Mouse (Mus musculus) heart, adult 8-10 months (tissue): ENCODE measurements around the gene 6430571L13Rik. TPM values are rescaled to one million over a fixed set of nuclear protein-coding genes. Genes with fewer than 3 reads are reported as not detected.

ENCODE experiments used
- DNase-seq: peaks from one replicate; pipeline ENCODE4 v3.0.0; 2022; ENCODE audit warnings: low spot score
- total RNA-seq, 4 experiments: library from RNA; stranded (reverse); gene quantifications; 2 replicates each; pipeline ENCODE4 v1.2.4; 2022

Gene 6430571L13Rik
- total RNA-seq, 4 experiments from 2014 or later: 5.6 to 10.3 (median 6.4) TPM

DNA sequence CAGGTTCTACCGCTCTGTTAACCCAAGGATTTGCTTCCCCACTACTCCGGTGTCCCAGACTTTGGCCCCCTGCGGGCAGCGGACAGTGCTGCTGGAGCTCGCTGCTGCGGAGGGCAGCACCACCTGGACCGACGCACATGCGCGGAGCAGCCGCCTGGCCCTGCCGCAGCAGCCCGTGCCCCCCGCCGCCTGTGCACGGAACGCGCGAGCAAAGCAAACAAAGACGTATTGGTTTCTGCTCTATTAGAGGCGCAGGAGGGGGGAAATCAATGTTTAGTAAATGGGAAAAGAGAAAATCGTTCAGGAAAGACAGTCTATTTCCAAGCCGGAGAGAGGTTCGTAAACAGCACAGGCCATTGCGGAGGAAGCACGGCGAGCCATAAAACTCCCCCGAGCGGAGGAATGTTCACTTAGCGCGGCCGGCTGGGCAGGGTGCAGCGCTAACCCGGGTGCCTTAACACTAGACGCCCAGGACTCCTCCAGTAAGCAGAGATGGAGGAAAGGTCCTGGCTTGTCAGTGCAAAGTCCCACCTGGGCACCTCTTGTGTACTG is 37.6 kb downstream of the 6430571L13Rik start:
- DNase-seq: no peak

DNA sequence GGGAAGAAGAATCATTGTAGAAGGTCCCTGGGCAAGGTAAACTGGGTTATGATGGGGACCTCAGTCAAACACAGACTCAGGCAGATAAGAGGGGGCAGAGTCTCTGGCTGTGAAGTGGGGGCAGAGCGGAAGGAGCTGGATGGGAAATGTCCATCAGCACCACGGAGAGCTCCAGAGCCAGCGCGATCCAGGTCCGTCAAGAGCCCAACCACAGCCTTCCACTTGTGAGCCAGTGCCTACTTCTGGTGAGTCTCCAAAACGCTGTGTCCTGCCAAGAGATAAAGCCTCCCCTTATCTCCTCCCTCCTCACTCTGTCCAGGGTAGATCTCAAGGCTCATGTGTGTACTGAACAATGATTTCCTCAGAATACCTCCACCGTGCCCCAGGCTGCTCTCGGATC is 41.3 kb downstream of the 6430571L13Rik start:
- peak; percentile 24 for DNase-seq

DNA sequence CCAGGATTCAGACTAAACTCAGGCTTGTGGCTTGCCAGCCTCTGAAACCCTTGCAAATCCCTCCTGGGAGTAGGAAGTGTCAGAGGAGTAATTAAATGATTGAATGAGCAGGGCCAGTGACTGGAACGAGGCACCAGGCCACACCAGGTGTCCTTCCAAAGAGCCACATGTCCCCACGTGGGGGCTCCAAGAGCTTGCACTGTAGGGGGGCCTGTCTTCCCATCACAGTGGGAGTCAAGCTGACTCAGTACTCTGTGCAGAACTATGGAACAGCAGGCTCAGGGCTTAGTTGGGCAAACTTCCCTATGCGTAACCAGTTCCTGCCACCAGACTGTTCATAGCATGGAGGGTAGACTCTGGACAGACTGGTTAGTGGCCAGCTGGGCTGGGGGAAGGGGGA is 44.0 kb downstream of the 6430571L13Rik start:
- no peak for DNase-seq

DNA sequence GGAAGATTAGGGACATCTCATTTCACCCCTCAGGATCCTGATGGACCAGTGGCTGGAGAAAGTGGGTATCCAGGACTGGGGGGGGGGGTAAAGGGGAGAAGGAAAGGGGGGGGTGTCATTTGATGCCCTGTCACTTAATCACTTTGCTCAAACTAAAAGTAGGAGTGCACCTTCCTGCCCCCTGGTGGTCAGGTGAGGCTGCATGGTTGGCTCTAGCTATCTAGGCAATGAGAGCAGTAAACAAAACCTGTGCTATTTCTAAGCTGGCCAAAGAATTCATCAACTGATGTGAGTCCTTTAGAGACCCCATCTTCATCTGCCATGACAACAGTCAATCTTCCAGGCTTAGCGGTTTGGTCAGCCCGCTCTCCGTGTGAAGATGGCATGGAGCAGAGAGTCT is 46.3 kb downstream of the 6430571L13Rik start:
- DNase-seq: no peak

- no peak for DNase-seq
These were observed 47.3 kb downstream of the 6430571L13Rik start for GRCm38 (mm10) chr9:107387708-107388107.

GRCm38 (mm10) chr9:107388263-107388662 is 47.9 kb downstream of the 6430571L13Rik start:
- no peak for DNase-seq

DNA sequence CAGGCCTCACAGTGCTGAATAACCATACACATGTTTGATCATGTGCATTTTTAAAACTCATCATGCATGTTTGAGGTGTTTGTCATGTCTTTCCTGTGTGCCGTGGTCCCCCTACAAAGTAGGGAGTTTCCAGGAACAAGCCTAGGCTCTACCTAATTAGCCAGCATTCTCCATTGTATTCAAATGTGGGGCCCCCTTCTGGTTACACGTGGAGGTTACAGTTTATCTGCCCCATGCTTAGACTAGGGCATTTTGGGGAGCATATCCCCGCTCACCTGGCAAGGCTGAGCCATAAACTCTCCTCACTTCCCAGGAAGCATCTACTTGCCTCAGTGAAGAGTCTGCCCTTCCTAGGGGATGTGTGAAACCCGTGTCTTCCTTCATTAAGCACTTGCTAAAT is 56.0 kb downstream of the 6430571L13Rik start:
- no peak for DNase-seq

DNA sequence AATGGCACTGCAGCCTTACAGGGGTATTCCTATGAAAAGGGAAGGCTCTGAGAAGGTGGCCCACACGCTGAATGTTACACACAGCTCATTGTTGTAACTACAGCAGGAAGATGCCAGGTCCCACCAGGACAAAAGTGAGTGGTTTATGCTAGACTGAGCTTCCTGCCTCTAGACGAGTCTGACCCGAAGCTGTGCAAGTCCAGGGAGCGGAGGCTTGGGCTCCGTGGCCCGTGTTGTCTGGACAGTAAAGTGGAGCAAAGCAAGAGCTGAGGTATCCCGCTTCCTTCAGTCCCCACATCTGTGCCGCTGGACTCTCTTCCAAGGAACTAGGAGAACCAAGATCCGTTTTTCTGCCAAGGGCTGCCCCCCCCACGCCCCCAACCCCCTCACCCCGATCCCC is 58.6 kb downstream of the 6430571L13Rik start:
- DNase-seq: no peak

DNA sequence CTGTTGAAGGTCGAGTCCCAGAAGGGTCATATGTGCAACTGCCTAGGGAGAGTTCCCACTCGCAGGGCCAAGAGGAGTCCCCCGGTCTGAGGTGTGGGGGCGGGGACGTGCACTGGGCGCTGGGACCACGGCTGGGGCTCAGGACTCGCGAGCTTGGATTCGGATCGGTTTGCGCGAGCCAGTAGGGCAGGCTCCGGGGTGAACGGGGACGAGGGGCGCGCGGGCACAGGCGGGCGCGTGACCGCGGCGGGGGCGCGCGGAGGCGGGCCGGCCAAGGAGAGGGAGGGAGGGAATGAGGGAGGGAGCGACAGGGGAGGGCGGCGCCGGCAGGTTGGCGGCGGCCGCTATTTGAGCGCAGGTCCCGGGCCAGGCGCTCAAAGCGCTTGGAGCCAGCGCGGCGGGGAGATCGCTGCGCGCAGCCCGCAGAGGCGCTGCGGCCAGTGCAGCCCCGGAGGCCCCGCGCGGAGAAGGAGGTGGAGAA is 59.1 kb downstream of the 6430571L13Rik start, which contains the start of gene Cacna2d2:
TSS of gene Cacna2d2 (plus strand) at position 122 of the 481 bp plus-strand sequence.
- DNase-seq: peak; percentile 26

- no peak for DNase-seq
These were observed 59.7 kb downstream of the 6430571L13Rik start for GRCm38 (mm10) chr9:107400060-107400511.

DNA sequence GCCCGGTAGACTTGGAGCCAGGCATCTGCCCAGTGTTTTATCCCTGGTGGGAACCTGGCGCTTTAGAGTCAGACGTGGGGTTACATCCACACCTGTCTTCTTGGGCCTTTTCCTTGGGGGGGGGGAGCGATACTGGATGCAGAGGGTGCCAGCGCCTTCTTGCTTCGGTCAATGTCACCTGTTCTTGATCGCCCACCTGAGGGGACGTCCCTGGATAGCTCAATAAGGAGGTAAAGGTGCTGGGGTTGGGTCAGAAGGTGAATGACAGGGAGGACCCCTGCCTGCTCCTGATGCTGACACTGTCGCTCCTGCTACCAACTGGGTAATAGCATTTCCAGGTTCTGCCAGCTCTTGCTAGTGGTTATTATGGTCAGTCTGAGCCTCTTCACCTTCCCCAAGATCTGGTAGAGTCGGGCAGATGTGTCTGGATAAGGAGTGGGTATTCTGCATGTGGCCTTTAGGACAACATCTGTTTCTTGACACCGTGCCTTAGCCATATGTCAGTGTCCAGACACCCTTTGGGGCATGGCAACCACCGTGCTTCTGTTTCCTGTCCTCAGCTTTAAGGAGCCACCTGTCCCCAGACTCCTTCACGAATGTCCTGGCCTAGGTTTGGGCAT is 60.4 kb downstream of the 6430571L13Rik start:
- no peak for DNase-seq

Other genes with a start within 250 kb of the 6430571L13Rik start
- 10 to 100 TPM; 15.1 to 23.8 (median 19.8) TPM for gene Dock3, start 108.7 kb upstream of the 6430571L13Rik start, total RNA-seq
- 10 to 100 TPM; 27.2 to 38.4 (median 32.0) TPM for gene Mapkapk3, start 50.7 kb upstream of the 6430571L13Rik start, total RNA-seq
- gene Cish, start 44.6 kb upstream of the 6430571L13Rik start, total RNA-seq: 100 to 1,000 TPM in 3 of 4 experiments, 10 to 100 TPM in 1; 87.1 to 234 (median 146) TPM
- gene Hemk1, start 2.3 kb upstream of the 6430571L13Rik start, total RNA-seq: 10 to 100 TPM; 17.3 to 24.0 (median 19.9) TPM
- 10 to 100 TPM; 10.4 to 18.4 (median 12.3) TPM for gene Cacna2d2, start 59.0 kb downstream of the 6430571L13Rik start, total RNA-seq
- gene Tmem115, start 193.3 kb downstream of the 6430571L13Rik start, total RNA-seq: 10 to 100 TPM; 21.2 to 25.6 (median 22.2) TPM
- gene Cyb561d2, start 201.6 kb downstream of the 6430571L13Rik start, total RNA-seq: 1 to 10 TPM; 5.1 to 6.3 (median 5.4) TPM
- gene Nprl2, start 201.6 kb downstream of the 6430571L13Rik start, total RNA-seq: 10 to 100 TPM; 18.4 to 22.6 (median 21.2) TPM
- under 1 TPM in 2 of 4 experiments, not detected in 2; 0.35 to 0.40 TPM for gene Zmynd10, start 206.7 kb downstream of the 6430571L13Rik start, total RNA-seq
- 10 to 100 TPM; 12.9 to 14.9 (median 14.4) TPM for gene Rassf1, start 211.0 kb downstream of the 6430571L13Rik start, total RNA-seq
- gene Tusc2, start 222.7 kb downstream of the 6430571L13Rik start, total RNA-seq: 10 to 100 TPM; 40.0 to 46.9 (median 40.2) TPM
- 10 to 100 TPM; 31.2 to 45.8 (median 40.6) TPM for gene Hyal2, start 227.3 kb downstream of the 6430571L13Rik start, total RNA-seq
- 1 to 10 TPM; 4.6 to 6.6 (median 5.1) TPM for gene Hyal1, start 236.3 kb downstream of the 6430571L13Rik start, total RNA-seq
- gene Naa80, start 238.3 kb downstream of the 6430571L13Rik start, total RNA-seq: 10 to 100 TPM; 18.8 to 24.3 (median 21.1) TPM
- under 1 TPM; 0.20 to 0.72 (median 0.25) TPM for gene Hyal3, start 240.2 kb downstream of the 6430571L13Rik start, total RNA-seq
- gene Ifrd2, start 247.0 kb downstream of the 6430571L13Rik start, total RNA-seq: 10 to 100 TPM; 43.7 to 58.2 (median 47.5) TPM